Mouse (Mus musculus) bone marrow macrophage, adult 2 months (primary cell): ENCODE measurements around the gene Ap5b1.

Source experiments
- CTCF ChIP-seq: IDR thresholded peaks from 2 replicates; pipeline ENCODE4 v1.5.1; 2012; ENCODE audit warnings: low read depth, mild to moderate bottlenecking, low read length, moderate library complexity
- POLR2A ChIP-seq: IDR thresholded peaks from 2 replicates; pipeline ENCODE4 v1.6.1; 2012; ENCODE audit warnings: mild to moderate bottlenecking, low read depth, low read length, borderline replicate concordance

GRCm38 (mm10) chr19:5561252-5561790 is 6.5 kb upstream of the Ap5b1 start:
- TF ChIP-seq CTCF (no peak), POLR2A (no peak)
